Mouse (Mus musculus) embryo, embryonic 9.5 days (tissue): ENCODE results near the gene Hs3st6.
A peak's percentile ranks its signal among the peaks of the same experiment; 100 is the strongest.

Experiments
- DNase-seq: peaks from one replicate; pipeline ENCODE4 v3.0.0-alpha.2; 2017; ENCODE audit errors: extremely low spot score

Hs3st6 gene

DNA sequence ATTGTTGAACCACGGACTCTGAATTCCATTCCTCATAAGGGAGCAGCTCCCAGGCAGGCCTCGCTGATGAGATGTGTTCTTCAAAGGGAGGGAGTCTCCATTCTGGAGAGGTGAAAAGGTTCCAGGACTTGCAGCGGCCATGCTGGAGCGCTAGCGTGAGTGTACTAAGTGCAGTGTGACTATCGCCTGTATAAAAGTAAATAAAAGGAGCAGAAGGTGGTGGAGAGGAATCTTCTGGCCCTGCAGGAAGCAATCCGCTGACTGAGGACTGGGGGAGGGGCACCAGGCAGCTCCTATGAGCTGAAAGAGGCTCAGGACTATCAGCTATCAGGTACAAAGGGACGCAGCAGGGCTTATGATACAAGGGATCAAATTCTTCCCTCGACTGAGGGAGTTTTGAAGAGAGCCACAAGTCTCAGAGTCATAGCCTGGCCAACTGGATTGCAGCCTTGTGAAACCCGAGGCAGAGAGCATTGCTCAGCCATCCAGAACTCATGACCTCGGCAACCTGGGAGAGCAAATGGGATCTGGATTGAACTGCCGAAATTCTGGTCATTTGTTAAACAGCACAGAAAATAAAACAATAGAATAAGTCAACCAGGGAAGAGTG is 13.6 kb downstream of the Hs3st6 start:
- DNase-seq, result no peak

DNA sequence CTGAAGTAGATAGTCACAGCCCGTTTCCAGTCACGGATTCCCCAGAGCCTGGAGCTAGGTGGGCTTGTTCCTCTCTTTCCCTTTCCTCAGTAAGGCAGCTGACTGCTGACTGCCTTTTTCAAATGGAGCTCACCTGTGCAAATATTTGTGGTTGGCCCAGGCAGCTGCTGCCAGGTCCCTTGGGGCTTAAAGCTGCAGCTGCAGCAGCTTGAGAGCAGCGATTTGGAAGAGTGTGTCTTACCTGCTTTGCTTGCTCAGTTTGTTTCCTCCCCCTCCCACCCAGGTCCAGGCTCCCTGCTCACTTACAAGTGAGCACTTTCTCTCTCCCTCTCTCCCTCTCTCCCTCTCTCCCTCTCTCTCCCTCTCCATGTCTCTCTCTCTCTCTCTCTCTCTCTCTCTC is 16.4 kb downstream of the Hs3st6 start:
- DNase-seq, result no peak

DNA sequence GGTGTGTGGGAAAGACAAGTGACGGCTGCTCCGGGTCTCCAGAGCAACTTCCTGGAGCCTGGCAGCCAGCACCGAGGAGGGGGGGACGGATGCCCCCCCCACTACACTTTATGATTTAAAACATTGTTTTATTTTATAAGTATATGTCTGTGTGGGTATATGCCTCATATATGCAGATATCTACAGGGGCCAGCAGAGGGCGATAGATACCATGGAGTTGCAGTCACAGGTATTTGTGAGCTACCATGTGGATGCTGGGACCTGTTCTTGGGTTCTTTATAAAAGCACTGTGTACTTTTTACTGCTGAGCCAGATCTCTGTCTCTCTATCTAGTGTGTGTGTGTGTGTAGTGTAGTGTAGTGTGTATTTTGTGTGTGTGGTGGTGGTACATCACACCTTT is 20.5 kb downstream of the Hs3st6 start:
- no peak for DNase-seq

DNA sequence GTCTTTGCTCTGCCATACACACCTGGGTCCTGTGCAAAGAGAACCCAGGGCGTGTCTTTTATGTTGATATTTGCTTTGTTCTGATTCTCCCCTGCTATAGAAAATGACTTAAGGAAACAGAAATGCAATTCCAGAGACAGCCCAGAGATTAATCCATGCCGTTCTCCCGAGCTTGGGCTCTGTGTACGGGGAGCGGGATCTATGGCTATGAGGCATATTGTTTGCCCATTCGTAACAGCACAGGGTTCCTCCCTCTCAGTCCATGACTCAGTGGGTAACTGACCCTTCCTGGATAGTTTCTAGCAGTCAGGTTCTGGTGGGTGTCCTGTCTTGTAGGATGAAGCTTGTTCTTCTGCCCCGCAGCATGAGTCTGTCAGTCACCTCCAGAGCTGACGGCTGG is 22.4 kb downstream of the Hs3st6 start:
- no peak for DNase-seq

DNA sequence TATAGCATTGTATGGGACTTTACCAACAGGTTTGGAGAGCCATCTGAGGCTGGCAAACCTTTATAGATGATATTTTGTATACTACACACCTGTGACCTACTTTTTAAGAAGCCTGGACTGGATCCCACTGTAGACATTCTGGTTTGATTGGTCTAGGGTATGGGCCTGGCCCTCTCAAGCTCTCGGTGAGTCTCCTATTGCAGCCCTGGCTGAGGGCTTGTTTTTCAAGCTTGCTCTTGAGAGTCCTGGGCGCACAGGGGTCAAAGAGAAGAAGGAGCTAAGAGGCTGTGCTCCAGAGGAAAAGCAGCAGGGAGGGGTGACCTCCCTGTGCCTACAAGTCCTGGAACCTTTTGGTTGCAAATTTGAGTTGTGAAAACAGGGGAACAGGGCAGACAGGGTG is 24.3 kb downstream of the Hs3st6 start:
- DNase-seq, result no peak

DNA sequence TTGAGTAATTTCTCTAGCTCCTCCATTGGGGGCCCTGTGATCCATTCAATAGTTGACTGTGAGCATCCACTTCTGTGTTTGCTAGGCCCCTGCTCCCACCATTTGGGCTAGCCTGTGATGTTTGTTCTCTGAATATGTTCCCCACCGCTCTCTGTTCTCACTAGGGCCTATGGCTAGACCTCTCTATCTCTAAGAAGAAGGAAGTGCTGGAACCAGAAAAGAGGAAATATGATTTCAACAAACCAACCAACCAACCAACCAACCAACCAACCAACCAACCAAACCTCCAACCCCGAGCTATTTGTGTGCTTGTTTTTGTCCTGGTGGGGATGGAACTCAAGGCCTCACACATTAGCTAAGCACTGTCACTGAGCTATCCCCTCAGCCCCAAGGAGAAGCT is 28.0 kb downstream of the Hs3st6 start:
- no peak for DNase-seq

DNA sequence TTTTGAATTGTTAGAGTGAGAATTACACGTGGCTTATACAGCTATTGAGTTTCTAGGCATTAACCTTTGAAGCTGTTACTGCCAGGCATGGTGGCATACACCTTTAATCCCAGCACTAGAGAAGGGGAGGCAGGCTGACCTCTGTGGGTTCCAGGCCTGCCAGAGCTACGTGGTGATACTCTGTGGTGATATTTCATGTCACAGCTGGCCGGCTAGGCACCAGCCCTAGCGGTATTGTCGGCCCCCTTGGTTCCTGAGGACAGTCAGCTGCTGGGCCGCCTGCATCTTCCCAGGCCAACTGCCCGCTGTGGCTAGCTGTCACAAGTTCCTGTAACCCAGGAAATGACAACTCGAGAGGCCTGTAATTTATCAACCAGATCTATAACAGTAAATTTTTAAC is 39.4 kb downstream of the Hs3st6 start:
- no peak for DNase-seq

DNA sequence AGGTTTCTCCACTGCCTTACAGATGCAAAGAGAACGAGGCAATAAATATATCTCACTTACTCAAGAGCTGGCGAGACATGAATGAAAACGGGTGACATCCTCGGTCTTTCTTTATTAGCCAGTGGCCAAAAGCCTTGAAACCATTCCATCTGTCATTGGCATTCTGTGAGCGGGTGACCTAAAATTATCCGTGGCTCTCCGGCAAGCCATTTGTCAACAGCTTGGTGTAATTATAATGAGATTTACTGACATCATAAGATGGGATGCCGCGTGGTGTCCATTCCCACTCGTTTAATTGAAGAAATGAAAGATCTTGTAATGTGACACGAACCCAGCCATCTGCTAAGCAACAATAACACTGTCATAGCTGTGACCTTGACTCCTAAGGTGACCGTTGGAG is 42.0 kb downstream of the Hs3st6 start:
- no peak for DNase-seq

DNA sequence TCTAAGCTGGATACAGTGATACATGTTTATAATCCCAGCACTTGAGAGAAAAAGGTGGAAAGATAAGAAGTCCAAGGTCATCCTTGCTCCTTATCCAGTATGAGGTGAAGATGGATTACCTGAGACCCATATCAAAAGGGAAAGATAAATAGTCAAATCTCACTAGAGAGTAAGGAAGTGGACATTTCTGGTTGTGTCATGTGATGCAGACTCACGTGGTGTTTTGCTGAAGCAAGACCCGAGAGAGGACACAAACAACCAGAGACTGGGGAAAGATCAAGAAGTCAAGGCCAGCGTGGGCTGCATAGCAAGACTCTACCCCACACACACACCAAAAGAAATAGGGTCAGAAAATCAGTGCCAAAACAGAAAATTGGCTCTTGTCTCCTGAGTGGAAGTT is 44.2 kb downstream of the Hs3st6 start:
- DNase-seq, result no peak

DNA sequence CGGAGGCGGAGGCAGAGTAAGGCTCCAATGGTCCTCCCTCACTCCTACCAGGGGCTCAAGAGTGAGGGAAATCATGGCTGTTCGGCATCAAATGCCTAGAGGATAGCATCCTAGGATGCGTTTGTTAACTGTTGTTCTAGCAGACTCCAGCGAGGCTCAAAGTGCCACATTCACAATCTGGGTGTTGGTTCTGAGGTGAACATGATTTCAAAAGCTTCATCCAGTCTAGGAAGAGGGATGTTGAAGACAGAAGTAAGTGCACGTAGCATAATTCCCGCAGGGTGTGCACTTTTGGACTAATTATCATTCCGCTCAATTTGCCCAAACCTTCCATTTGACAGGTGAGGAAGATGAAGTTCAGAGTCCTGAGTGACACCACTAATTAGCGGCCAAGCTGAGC is 45.4 kb downstream of the Hs3st6 start:
- DNase-seq, result no peak

DNA sequence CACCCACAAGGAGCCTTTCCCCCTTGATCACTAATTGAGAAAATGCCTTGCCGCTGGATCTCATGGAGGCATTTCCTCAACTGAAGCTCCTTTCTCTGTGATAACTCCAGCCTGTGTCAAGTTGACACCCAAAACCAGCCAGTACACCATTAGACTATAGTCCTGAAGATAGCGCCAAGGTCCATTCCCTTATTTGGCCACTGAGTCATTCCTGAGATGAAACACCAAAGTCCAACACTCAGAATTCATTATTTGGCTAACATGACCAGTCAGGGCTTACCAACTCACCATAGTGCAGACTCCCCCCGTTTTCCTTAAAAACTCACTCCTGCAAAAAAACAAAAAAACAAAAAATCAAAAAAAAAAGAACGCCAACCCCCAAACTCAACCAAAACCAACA is 46.7 kb downstream of the Hs3st6 start:
- DNase-seq, result no peak

DNA sequence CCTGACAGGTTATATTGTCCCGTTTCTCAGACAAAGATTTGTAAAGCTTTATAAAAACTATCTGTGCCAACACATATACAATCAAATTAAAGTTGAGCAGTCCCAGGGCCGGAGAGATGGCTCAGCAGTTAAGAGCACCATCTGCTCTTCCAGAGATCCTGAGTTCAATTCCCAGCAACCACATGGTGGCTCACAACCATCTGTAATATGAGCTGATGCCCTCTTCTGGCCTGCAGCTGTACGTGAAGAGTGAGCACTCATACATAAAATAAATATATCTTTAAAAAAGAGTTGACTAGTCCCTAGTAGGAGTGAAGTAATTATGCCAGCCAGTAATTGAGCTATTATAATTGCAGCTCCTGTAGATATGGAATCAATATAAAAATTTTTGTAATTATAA is 47.7 kb downstream of the Hs3st6 start:
- DNase-seq, result no peak

DNA sequence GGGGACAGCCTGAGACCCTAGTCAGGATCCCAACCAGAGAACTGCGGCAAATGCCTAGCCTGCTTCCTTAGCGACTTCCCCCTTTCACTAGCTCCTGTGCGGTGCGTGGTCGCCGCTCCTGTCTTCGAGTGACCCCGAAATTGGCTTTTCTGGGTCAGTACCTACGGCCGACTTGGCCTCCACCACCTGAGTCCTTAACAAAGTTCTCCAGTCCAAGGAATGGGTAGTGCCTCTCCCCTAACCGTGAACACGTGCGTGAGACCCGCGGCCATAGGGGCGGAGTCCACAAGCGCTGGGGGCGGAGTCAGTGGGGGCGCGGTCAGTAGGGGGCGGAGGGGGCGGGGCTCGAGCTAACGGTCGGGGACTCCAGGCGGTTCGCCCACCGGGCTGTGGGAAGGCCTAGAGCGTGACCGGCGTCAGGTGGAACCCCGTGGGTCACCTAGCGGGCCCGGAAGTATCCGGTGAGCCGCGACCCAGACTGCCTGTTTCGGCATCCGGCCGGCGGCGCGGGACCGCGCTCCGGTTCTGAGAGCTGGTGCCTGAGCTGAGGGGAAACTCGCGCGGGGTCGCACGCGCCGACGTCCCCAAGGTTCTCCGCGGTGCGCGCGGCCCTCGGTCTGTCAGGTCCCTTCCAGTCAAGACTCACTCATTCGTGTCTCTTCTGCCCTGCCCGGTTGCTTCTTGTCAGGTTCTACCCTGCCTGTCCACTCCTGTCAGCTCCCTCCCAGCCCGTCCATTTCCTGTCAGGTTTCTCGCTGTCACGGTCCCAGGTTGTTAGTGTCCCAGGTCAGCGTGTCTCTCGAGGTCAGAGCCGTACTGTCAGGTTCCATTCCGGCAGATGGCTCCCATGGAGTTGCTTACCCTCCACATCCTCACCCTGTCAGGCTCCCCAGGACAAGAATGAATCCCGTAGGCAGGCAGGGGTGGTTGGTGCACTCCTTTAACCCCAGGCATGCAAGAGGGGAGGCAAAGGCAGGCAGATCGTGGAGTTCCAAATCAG is 51.5 kb downstream of the Hs3st6 start, which contains the start of gene Meiob:
Meiob (plus strand) TSS at position 338 of the 1,000 bp plus-strand sequence.
- peak; percentile 87 for DNase-seq
